Mouse (Mus musculus): Measurements from ENCODE around the gene Gm10491.

- TF ChIP-seq CTCF (IDR thresholded peaks at IDR 0.05; ENCODE audit: control insufficient read depth, insufficient read depth, insufficient replicate concordance, low read depth, low read length) (no peak), POLR2A (IDR thresholded peaks at IDR 0.05; ENCODE audit: control insufficient read depth, low read depth, low read length) (no peak)
These were observed 42.3 kb downstream of the Gm10491 start for GRCm38 (mm10) chrX:7865343-7865742.

Measured in testis, adult 2 months (tissue).